Mouse (Mus musculus) left cerebral cortex, adult 11 months (tissue): ENCODE measurements around the gene Sorl1.

Source experiments
- DNase-seq: peaks from one replicate; pipeline ENCODE4 v3.0.0; 2022; ENCODE audit warnings: low spot score

The Sorl1 gene

DNA sequence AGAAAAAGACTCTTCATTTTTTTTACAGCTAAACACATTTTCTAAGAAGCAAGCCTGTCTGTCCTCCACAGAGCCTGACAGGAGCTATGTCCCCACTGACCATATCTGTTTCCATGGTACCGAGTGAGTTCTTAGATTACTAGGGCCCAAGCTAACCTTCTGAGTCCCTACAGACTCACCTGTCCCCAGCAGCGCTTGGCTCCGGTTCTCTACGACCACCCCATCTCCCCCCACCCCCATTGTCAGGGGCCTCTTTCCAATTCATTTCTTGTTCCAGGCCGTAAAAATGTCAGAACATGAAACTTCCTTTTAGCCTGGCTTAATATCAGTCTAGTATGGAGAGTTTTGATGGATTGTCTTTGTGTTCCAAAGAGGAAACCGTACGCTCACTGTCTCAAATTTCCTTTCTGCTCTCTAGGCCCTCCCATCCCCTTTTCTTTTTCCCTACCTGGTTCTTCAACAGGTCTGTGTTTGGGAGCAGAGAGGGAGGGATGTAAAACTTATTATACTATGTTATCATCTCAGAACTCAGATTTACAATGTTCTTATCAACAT lies 171.4 kb downstream of the Sorl1 start:
- DNase-seq: no peak

GRCm38 (mm10) chr9:41951472-41952129 lies 172.5 kb downstream of the Sorl1 start:
- DNase-seq: no peak

DNA sequence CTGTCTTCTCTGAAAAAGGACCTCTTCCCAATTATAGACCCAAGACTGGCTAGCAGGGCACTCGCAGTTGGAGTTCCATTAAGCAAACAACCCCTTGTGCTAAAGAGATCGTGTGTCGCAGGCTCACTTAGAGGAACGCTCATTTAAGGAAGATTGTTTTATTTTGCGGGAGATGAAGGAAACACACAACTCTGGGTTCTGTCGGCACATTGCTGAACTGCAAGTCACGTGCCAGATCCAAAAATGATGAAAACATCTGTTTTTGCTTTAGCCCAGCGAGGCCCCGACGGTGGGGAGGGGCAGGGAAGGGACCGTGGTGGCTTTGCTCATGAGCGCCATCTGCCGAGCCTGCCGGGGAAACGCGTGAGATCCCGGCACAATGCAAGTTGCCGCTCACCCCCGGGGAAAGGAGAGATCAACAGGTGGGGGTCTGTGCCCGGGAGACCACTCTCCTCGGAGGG lies 173.1 kb downstream of the Sorl1 start:
- DNase-seq: peak; percentile 79

DNA sequence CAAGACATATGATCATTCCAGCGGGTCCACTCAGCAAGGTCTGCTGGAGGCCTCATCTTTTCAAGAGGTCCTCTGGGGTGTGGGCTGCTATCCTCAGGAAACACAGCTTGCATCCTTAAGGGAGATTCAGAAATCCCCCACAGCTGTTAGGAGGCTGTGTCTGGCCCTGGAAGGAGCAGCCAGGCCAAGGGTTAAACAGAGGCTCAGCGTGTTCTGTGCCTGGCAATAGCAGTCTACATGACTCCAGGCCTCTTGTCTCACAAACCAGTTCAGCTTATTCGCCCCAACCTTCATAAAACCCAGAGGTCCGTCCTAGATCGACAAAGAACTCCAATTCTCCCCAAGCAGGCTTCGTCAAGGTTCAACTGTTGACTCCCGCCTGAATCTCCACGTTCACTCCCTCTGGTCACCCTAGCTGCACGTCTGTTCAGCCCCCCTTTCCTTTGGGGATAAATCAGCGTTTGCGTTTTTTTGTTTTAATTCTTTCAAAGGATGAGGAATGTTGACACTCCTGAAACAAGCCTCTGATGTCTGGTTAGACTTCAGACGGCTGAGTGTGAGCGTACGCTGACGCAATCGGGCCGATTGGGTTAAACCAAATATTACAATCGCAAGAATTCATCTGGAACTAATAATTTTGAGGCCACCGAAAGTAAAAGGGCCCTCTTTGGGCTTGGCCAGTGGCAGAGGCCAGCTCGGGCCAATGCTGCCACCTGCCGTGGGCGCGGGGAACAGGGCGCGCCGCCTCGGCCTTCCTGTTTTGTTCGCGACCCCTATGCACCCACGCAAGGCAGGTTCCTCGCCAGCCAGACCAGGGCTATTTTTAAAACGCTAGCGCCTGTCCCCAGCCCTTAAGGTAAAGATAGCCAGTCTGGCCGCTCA lies 173.7 kb downstream of the Sorl1 start:
- peak; percentile 84 for DNase-seq

- DNase-seq: no peak
Measured at GRCm38 (mm10) chr9:41949476-41949875, 174.6 kb downstream of the Sorl1 start.

DNA sequence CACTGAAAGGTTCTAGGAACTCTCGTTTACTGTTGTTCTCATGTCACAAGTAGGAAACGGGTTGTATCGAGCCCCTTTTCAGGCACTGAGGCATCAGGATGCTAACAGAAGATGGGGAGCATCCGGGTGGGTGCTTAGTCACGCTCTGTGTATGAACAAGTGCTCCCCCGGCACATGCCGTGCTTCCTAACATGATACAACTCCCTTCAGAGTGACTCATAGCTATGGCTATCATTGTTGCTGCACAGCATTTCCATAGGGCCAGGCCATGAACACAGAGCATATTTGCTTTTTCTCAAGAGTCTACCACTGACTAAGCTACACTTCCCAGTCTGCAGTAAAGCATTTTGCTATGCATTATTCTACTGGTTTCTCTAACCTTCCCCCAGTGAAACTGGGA lies 179.1 kb downstream of the Sorl1 start:
- DNase-seq: no peak

- no peak for DNase-seq
Measured at GRCm38 (mm10) chr9:41942970-41943635, 181.0 kb downstream of the Sorl1 start.

DNA sequence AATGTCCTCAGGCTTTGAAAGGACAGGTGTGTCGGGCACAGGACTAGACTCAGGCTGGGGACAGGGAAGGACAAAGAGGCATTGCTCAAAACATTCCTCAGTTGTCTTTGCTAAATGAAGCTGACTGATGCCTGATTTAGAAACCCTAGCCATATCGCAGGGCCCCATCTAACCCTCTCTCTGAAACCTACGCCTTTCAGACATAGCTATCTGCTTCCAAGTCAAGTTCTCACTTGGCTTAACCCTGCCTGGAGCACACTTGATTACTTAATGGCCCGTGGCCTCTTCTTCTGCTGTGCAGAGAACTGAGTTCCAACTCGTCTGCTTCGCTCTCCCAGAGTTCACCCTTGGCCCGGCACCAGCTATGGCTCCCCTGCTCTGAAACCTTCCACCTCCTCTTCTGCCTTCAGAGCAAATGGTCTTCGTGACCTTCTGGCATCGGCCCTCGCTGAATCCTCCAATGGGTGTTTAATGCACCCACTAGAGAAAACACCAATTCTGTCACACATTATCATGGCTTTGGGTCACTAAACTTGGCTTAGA lies 183.7 kb downstream of the Sorl1 start:
- no peak for DNase-seq

- no peak for DNase-seq
Measured at GRCm38 (mm10) chr9:41938449-41938848, 185.6 kb downstream of the Sorl1 start.

GRCm38 (mm10) chr9:41937967-41938348 lies 186.1 kb downstream of the Sorl1 start:
- DNase-seq: no peak

DNA sequence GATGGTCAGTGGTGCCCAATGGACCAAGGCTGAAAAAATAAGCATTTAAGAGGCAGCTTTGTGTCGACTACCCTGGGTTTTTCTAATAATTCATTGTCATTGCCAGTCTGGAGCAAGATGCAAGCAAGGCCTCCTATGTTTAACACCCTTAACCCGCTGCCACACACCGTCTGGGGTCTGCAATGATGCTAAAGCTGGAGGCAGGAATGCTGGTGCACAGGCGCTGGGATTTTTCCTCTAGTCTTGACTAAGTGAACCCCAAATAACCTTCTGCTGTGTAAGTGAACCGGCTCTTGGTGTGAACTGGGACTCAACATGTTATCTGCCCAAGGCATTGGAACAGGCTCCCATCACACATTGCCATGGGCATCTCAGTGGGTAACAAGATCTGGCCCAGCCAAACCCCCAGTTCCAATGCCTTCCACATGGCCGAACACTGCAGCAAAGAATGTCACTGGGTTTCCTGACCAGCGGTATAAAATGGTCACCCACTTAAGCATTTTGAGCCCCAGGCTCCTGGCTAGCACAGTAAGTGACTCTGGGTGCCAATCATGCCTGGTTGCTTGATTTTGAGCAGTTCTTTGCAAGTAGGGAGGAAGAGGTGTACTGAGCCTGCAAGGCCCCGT lies 186.6 kb downstream of the Sorl1 start:
- DNase-seq: no peak

DNA sequence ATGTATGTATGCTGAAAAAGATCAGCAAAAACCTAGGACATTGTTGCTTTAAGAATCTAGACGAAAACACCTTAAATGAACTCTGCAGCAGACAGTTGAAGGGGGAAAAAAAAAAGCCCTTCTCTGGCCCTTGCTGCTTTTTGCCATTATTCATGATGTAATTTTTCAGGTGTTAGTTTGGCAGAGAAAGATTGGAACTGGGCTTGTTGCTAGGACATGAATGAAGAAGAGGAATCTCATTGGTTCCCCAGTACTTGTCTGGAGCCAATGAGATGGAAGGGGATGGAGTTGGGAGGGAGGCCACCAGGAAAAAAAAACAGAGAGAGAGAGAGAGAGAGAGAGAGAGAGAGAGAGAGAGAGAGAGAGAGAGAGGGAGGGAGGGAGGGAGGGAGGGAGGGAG lies 187.5 kb downstream of the Sorl1 start:
- no peak for DNase-seq

DNA sequence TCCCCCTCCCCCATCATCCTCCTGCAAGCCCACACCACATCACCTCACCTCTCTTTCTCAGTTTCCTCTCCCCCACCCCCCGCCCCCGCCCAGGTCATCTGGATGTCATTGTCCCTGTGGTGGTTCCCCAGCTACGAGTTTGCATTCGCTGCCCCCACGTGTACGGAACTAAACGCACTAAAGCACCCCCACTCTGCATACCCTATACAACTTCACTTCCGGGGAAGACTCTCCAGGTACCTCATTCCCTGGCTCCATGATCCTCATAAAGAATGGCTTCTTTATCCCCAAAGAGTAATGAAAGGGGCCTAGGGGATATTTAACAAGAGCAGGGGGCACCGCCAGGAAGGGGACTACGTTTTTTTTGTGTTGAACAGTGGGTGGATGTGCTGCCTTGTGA lies 188.1 kb downstream of the Sorl1 start:
- no peak for DNase-seq

DNA sequence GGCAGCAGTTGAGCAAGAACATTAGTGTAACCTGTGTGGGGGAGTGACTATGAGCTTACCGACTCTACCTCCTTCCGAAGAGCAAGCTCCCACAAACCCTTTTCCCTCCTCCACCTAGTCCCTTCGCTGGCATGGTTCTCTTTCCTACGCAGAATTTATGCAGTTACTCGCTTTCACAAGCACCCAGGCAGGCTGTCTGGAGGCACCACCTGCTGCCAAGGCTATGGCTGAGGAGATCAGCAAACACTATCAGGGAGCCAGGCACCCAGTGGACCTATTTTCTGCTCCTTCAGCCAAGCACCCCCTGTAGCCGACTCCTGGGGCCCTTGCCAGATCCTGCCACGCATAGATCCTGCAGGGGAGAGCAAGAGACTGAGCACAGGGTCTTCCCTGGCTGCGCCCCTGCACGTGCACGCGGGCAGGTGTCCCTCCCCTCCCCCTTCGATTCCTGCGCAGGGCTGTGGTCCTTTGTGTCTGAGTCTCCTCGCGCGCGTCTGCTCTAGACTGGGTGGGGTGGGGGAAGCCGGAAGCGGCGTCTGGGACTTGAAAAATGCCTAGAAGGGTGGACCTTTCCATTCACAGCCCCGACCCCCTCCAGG lies 188.6 kb downstream of the Sorl1 start:
- DNase-seq: peak; percentile 39

DNA sequence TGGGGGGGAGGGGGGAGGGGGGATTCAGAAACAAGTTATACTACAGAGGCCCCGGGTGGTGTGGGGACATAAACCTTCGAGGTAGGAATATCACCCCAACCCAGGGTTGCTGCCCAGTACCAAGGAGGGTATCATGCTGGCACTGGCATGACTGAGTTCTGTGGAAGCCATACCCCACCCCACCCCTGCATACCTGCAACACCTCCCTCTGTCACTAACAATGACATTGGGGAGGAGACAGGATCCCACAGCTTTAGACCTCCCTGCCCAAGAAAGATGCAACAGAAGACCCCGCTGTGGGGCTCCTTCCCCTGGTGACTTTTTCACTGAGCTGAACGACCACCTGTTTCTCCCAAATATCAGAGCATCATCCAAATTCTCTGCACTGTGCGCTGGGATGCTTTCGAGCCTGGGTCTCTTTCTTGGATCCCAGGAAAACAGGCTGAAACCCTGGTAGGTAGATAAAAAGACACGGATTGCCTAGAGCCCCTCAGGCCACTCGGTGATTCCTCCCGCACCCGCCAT lies 189.2 kb downstream of the Sorl1 start:
- no peak for DNase-seq

DNA sequence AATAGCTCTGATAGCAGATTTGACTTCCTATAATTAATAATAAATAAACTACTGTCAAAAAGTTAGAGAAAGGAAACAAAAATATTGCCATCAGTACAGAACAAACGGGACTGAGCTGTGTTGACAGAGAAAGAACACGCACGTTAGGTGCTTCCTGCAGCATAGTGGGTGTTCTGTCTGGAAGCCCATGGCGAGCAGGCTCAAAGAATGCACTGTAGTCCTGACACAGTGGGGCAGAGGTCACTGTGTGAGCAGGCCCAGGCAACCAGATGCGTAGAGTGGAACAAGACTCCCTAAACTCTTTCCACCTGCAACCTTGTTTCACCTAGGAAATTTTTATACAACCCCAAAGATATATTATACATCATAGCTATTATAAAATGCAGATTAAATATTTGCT lies 194.1 kb downstream of the Sorl1 start:
- no peak for DNase-seq

GRCm38 (mm10) chr9:41925721-41926120 lies 198.4 kb downstream of the Sorl1 start:
- DNase-seq: no peak

GRCm38 (mm10) chr9:41924140-41924539 lies 200.0 kb downstream of the Sorl1 start:
- DNase-seq: no peak

GRCm38 (mm10) chr9:41922416-41922815 lies 201.7 kb downstream of the Sorl1 start:
- DNase-seq: no peak

- peak; percentile 28 for DNase-seq
Measured at GRCm38 (mm10) chr9:41918657-41919380, 205.3 kb downstream of the Sorl1 start.
